Mouse (Mus musculus) embryonic facial prominence, embryonic 11.5 days (tissue): ENCODE measurements around the gene Npas3. TPM values are rescaled to one million over a fixed set of nuclear protein-coding genes. Genes with fewer than 3 reads are reported as not detected.

Experiments
- ATAC-seq: fragments of 200-750 bp; cut with Nextera tagmentation; replicated peaks from 2 replicates; pipeline ENCODE4 v1.8.0; 2017; ENCODE audit warnings: low read depth; ENCODE audit not compliant: insufficient number of reproducible peaks, low FRiP score, low TSS enrichment
- DNase-seq: peaks from one replicate; pipeline ENCODE4 v3.0.0-alpha.2; 2015; ENCODE audit warnings: low spot score
- H3K27ac ChIP-seq: fragments of 300-500 bp; sonication (generic); replicated peaks from 2 replicates; pipeline ENCODE4 v1.5.1; 2014; ENCODE audit warnings: mild to moderate bottlenecking, low read depth, low read length, control low read depth
- H3K27me3 ChIP-seq: fragments of 300-500 bp; sonication (generic); 2 replicates; pipeline ENCODE4 v1.6.1; 2014; ENCODE audit warnings: mild to moderate bottlenecking, low read length, moderate library complexity, mixed read lengths; ENCODE audit not compliant: control insufficient read depth, insufficient read depth
- H3K36me3 ChIP-seq: fragments of 300-500 bp; sonication (generic); replicated peaks from 2 replicates; pipeline ENCODE4 v1.6.1; 2014; ENCODE audit warnings: low read depth, mild to moderate bottlenecking, low read length, moderate library complexity, mixed read lengths; ENCODE audit not compliant: control insufficient read depth, insufficient read depth
- H3K4me1 ChIP-seq: fragments of 300-500 bp; sonication (generic); 2 replicates; pipeline ENCODE4 v1.6.1; 2014; ENCODE audit warnings: low read length, mixed read lengths; ENCODE audit not compliant: control insufficient read depth, insufficient read depth
- H3K4me2 ChIP-seq: fragments of 300-500 bp; sonication (generic); 2 replicates; pipeline ENCODE4 v1.6.1; 2014; ENCODE audit warnings: low read depth, mild to moderate bottlenecking, control low read depth, low read length, moderate library complexity
- H3K4me3 ChIP-seq: fragments of 300-500 bp; sonication (generic); 2 replicates; pipeline ENCODE4 v1.5.1; 2014; ENCODE audit warnings: low read depth, low read length, control low read depth
- H3K9ac ChIP-seq: fragments of 300-500 bp; sonication (generic); replicated peaks from 2 replicates; pipeline ENCODE4 v1.6.1; 2014; ENCODE audit warnings: mild to moderate bottlenecking, control low read depth, low read length
- H3K9me3 ChIP-seq: fragments of 300-500 bp; sonication (generic); replicated peaks from 2 replicates; pipeline ENCODE4 v1.6.1; 2016; ENCODE audit warnings: mild to moderate bottlenecking, low read length, inconsistent platforms, mixed read lengths; ENCODE audit not compliant: control insufficient read depth
- WGBS: fragments of 180-500 bp; shearing (Covaris S2); extraction: QIAGEN DNeasy Blood & Tissue Kit; methylation state at CpG from one replicate; pipeline ENCODE4 v1.1.7; 2014; 5-methylcytosine and 5-hydroxymethylcytosine counted together
- polyA plus RNA-seq: library from polyadenylated mRNA; unstranded; fragments of >200 nt; fragmentation: Nextera tagmentation; extraction: Ambion mirVana; gene quantifications from 2 replicates; pipeline ENCODE4 v1.2.1, GENCODE M21; 2014

Gene Npas3
- polyA plus RNA-seq, 1 experiment from 2014 or later, result 5.0 TPM

GRCm38 (mm10) chr12:53247491-53248035 is 914 bp upstream of the Npas3 start:
- Histone ChIP-seq H3K27ac (no peak overlapping the region), H3K4me3 (peak overlapping the region; percentile 62), H3K9me3 (no peaks in the 10 kb centered on the region), H3K36me3 (no peaks in the 10 kb centered on the region), H3K4me2 (peak overlapping the region; percentile 99), H3K27me3 (peaks cover 26% of the 10 kb centered on the region), H3K4me1 (peaks cover 5% of the 10 kb centered on the region; the same call in 1 of the 2 replicates), H3K9ac (peak overlapping the region; percentile 71)
- DNase-seq (peak; percentile 53), ATAC-seq (no peak)
- under 1% methylated on average over 25 of the region's 25 CpGs for WGBS

- H3K4me1 ChIP-seq, result peaks cover 5% of the 10 kb centered on the region; the same call in 1 of the 2 replicates
- under 1% methylated on average over 15 of the region's 15 CpGs for WGBS
- peak overlapping the region; percentile 71 for H3K9ac ChIP-seq
- H3K4me3 ChIP-seq, result peak overlapping the region; percentile 62
- H3K36me3 ChIP-seq, result no peaks in the 10 kb centered on the region
- H3K9me3 ChIP-seq, result no peaks in the 10 kb centered on the region
- H3K27me3 ChIP-seq, result peaks cover 26% of the 10 kb centered on the region
- H3K4me2 ChIP-seq, result peak overlapping the region; percentile 99
- DNase-seq (peak; percentile 30), ATAC-seq (no peak)
- H3K27ac ChIP-seq, result peak overlapping the region; percentile 59; the same call in 1 of the 2 replicates
Measured at GRCm38 (mm10) chr12:53248796-53249195, 319 bp downstream of the Npas3 start.

GRCm38 (mm10) chr12:53251701-53252181 is 3.3 kb downstream of the Npas3 start:
- H3K9me3 ChIP-seq, result no peaks in the 10 kb centered on the region
- WGBS, result under 1% methylated on average over 10 of the region's 11 CpGs
- DNase-seq (peak; percentile 63), ATAC-seq (peak; percentile 11; the same call in 1 of the 2 replicates)
- peak overlapping the region; percentile 87 for H3K4me3 ChIP-seq
- H3K27ac ChIP-seq, result no peak overlapping the region
- peak overlapping the region; percentile 87 for H3K4me2 ChIP-seq
- H3K36me3 ChIP-seq, result no peaks in the 10 kb centered on the region
- H3K9ac ChIP-seq, result no peak overlapping the region; the same call in 1 of the 2 replicates
- peaks cover 13% of the 10 kb centered on the region for H3K27me3 ChIP-seq
- H3K4me1 ChIP-seq, result peaks cover 1% of the 10 kb centered on the region; the same call in 1 of the 2 replicates

GRCm38 (mm10) chr12:53252213-53252571 is 3.7 kb downstream of the Npas3 start:
- Histone ChIP-seq H3K9me3 (no peaks in the 10 kb centered on the region), H3K27ac (peak overlapping the region; percentile 99), H3K36me3 (no peaks in the 10 kb centered on the region), H3K9ac (peak overlapping the region; percentile 98), H3K4me1 (no peaks in the 10 kb centered on the region; the same call in 1 of the 2 replicates), H3K27me3 (peaks cover 10% of the 10 kb centered on the region), H3K4me2 (peak overlapping the region; percentile 87), H3K4me3 (peak overlapping the region; percentile 87)
- peak; percentile 73 for DNase-seq
- no peak for ATAC-seq
- under 1% methylated on average over 20 of the region's 23 CpGs for WGBS

GRCm38 (mm10) chr12:53252572-53253422 is 4.3 kb downstream of the Npas3 start:
- Histone ChIP-seq H3K9me3 (no peaks in the 10 kb centered on the region), H3K9ac (peak overlapping the region; percentile 98), H3K4me2 (peak overlapping the region; percentile 87), H3K27ac (peak overlapping the region; percentile 99), H3K27me3 (peaks cover 9% of the 10 kb centered on the region), H3K36me3 (no peaks in the 10 kb centered on the region), H3K4me1 (no peaks in the 10 kb centered on the region; the same call in 1 of the 2 replicates), H3K4me3 (peak overlapping the region; percentile 87)
- WGBS, result under 1% methylated on average over 80 of the region's 115 CpGs
- ATAC-seq, result no peak
- DNase-seq, result peak; percentile 70

- ATAC-seq (peak; percentile 61; the same call in 1 of the 2 replicates), DNase-seq (peak; percentile 80)
- peak overlapping the region; percentile 87 for H3K4me2 ChIP-seq
- H3K9ac ChIP-seq, result peak overlapping the region; percentile 98
- H3K27me3 ChIP-seq, result peaks cover 9% of the 10 kb centered on the region
- under 1% methylated on average over 22 of the region's 32 CpGs for WGBS
- peak overlapping the region; percentile 87 for H3K4me3 ChIP-seq
- H3K36me3 ChIP-seq, result no peaks in the 10 kb centered on the region
- no peaks in the 10 kb centered on the region; the same call in 1 of the 2 replicates for H3K4me1 ChIP-seq
- peak overlapping the region; percentile 99; the same call in 1 of the 2 replicates for H3K27ac ChIP-seq
- no peaks in the 10 kb centered on the region for H3K9me3 ChIP-seq
Measured at GRCm38 (mm10) chr12:53253461-53254159, 5.1 kb downstream of the Npas3 start.

- Histone ChIP-seq H3K4me3 (peak overlapping the region; percentile 87), H3K36me3 (no peaks in the 10 kb centered on the region), H3K4me2 (peak overlapping the region; percentile 87; the same call in 1 of the 2 replicates), H3K27me3 (peaks cover 9% of the 10 kb centered on the region), H3K9ac (no peak overlapping the region), H3K9me3 (no peaks in the 10 kb centered on the region), H3K4me1 (no peaks in the 10 kb centered on the region), H3K27ac (no peak overlapping the region)
- WGBS, result 2% methylated on average over 6 of the region's 6 CpGs
- ATAC-seq (0 out of 2 replicates have a peak, but pooled peaks have one; percentile 2), DNase-seq (no peak)
Measured at GRCm38 (mm10) chr12:53254160-53254480, 5.6 kb downstream of the Npas3 start.
